Mouse (Mus musculus): ENCODE data around the gene Fam155a.

Gene Fam155a

GRCm38 (mm10) chr8:9770999-9771605 lies at the start of gene Fam155a:
Gene Fam155a, minus strand, starts transcription at chr8:9771161.
- peak; percentile 71 for DNase-seq (ENCODE audit: low read depth, low spot score)

- peak; percentile 46 for DNase-seq (ENCODE audit: low read depth, low spot score)
Measured at GRCm38 (mm10) chr8:9813273-9813946, 42.4 kb upstream of the Fam155a start.

- DNase-seq (ENCODE audit: low read depth, low spot score): peak; percentile 78
Measured at GRCm38 (mm10) chr8:9810955-9811530, 40.1 kb upstream of the Fam155a start.

GRCm38 (mm10) chr8:9808596-9808995 lies 37.6 kb upstream of the Fam155a start:
- DNase-seq (ENCODE audit: low read depth, low spot score): no peak

DNA sequence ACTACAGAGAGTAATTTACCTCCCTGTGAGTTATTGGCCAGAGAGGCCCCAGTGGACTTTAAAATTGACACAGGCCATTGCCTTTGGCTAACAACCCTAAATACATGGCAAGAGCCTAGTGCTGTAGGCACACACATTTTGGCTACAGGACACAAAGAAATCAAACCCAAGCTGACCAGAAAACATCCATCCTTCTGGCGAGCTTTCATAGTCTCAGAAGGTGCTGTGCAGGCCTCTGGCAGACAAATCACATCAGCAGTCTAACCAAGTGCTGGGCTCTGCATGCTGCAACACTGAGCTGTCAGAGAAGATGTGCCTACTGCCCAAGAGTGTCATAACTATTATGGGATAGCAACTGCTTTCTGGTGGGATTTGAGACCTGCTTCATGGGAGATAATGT lies 34.7 kb upstream of the Fam155a start:
- no peak for DNase-seq (ENCODE audit: low read depth, low spot score)

DNA sequence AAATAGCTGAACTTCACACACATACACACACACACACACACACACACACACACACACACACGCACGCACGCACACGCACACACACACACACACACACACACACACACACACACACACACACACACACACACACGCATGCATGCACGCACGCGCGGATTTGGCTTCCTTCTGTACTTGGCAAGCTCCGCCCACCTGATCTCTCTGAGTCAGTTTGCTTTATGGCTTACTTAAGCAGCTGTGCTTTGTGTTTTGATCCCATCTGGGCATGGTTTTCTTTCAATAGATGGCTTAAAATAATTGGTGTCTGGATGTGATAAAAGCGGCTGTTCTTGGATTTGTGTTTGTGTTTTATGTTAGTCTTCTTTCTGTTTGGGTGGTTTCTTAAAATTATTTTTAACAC lies 29.4 kb upstream of the Fam155a start:
- DNase-seq (ENCODE audit: low read depth, low spot score): peak; percentile 82

- peak; percentile 19 for DNase-seq (ENCODE audit: low read depth, low spot score)
Measured at GRCm38 (mm10) chr8:9799923-9800322, 29.0 kb upstream of the Fam155a start.

GRCm38 (mm10) chr8:9797514-9797913 lies 26.6 kb upstream of the Fam155a start:
- peak; percentile 45 for DNase-seq (ENCODE audit: low read depth, low spot score)

- DNase-seq (ENCODE audit: low read depth, low spot score): peak; percentile 68
Measured at GRCm38 (mm10) chr8:9795724-9796123, 24.8 kb upstream of the Fam155a start.

GRCm38 (mm10) chr8:9793351-9793750 lies 22.4 kb upstream of the Fam155a start:
- no peak for DNase-seq (ENCODE audit: low read depth, low spot score)

- DNase-seq (ENCODE audit: low read depth, low spot score): no peak
Measured at GRCm38 (mm10) chr8:9780332-9780731, 9.4 kb upstream of the Fam155a start.

GRCm38 (mm10) chr8:9778148-9778547 lies 7.2 kb upstream of the Fam155a start:
- DNase-seq (ENCODE audit: low read depth, low spot score): no peak

DNA sequence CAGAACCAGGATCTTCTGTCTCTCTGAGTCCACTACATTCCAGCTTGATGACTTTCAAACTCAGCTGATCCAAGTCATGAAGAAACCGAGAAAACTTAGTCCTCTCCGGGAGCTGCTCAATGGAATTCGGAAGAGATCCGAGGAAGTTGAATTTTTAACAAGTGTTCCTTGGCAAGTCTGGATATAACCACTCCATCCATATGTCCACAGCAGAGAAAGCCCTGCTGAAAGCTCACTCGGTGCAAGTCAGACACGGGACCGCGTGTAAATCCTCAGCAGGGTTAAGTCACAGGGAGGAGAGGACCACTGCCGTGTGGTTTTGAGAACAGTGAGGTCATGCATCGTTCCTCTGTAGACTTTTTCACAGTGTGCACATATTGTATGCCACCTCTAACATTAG lies 5.9 kb upstream of the Fam155a start:
- peak; percentile 8 for DNase-seq (ENCODE audit: low read depth, low spot score)

DNA sequence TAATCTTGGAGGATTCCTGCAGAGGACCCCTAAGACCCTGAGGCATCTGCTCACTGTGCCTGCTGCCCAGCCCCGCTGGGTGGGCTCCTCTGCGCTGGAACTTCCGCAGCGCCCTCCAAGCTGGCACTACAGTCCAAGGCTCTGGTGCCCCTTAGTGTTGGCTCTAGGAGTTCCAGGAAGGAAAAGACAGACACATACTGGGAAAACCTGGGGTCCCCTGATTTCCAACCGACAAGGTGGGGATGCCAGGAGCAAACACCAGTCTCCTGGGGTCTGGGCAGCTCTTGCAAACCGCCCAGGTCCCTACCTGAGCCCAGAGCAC lies 1.5 kb upstream of the Fam155a start:
- peak; percentile 77 for DNase-seq (ENCODE audit: low read depth, low spot score)

DNA sequence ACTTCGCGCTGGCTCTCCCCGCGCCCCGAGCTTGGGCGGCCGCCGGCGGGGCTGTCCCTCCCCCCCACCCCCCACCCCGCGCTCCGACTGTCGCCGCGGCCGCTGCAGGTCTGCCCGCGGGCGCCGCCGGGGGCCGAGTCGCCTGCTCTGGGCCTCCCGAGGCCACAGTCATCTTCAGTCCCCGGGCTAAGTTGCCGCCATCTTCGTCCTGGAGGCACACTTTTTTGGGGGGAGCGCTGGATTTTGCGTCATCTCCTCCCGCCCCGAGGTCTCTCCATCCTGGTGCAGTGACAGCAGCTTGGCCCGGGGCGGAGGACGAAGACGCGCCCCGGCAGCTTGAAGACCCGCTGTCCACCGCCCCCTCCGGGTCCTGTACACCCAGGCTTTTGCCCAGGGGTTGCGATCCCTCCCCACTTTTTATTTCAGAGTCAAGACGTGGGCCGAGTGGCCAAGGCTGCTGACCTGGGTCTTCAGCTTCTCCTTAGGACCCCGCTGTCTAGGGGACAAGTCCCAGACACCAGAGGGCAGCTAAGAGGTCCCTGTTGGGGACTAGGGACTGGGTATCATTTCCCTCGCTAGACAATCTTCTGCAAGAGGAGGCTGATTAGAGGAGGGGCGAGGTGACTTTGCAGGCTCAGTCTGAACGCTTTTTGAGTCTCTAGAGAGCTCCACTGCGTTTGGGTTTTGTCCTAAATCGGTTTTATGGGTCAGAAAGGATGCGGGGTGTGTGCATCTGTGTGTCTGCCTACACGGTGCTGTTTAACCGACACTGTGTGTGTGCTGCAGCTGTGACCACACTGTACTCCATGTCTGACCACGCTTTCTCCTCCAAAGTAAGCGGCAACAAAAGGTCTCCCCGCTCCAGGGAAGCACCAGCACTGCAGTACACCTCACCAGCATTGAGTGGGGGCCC lies 901 bp upstream of the Fam155a start:
- peak; percentile 79 for DNase-seq (ENCODE audit: low read depth, low spot score)

DNA sequence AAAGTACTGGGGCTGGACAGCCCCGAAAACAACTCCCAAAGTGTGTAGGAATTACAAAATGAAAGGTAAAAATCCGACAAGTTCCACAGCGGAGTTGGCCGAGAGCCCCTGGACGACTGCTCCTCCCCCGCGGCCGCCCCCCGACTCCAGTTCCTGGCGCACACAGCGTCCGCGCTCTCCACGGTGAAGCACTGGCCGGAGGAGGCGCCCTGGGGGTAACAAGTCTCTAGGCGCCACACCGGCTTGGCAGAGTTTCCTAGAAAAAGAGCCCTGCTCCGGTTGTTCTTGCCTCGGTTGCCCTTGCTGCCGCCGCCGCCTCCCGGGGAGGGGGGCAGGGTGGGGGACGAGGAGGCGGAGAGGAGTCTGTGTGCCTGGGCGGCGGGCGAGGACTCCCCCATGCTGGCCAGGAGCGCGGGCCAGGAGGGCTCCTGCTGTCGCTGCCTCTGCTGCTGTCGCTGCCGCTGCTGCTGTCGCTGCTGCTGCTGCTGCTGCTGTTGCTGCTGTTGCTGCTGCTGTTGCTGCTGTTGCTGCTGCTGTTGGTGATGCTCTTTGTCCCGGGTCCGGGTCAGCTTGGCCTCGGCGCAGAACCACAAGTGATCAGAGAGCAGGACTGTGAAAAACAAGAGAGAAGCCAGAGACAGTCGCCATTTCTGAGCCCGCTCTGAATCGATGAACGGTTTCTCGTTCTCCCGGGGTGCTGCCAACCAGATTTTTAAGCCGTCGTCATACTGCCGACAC lies 531 bp downstream of the Fam155a start:
- DNase-seq (ENCODE audit: low read depth, low spot score): peak; percentile 60

DNA sequence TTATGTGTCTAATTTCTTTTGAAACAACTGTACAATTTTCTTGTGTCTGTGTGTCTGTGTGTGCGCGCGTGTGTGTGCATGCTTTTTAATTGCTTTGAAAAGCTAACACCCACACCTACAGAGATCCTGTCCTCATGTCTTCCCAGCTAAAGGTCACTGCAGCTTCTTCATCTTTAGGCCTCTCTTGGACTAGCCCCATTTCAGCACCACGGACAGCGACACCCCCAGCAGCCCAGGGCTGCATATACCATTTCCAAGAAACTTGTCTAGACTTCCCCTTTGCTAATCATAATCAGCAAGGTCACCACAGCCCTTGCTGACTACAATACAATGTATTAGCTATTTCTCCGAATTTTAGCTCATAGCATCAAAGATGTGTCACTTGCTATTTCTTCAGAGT lies 1.9 kb downstream of the Fam155a start:
- peak; percentile 39 for DNase-seq (ENCODE audit: low read depth, low spot score)

DNA sequence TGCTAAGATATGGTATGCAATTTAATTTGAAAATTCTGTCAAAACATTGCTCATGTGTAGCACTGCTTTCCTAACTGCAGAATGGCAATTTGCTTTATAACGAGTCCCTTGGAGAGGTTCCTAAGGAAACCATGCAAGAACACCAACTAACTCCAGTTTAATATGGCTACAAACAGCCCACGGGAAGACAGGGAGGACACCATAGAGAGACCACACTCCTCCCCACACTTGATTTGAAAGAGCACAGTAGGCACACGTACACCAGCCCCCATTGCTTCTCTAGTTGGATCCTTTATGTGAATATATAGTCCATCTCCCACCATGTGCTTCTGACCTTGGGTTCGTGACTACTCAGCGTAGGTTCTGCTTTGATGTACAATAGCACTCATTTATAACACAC lies 35.8 kb downstream of the Fam155a start:
- DNase-seq (ENCODE audit: low read depth, low spot score): peak; percentile 35

GRCm38 (mm10) chr8:9709791-9710190 lies 61.2 kb downstream of the Fam155a start:
- peak; percentile 65 for DNase-seq (ENCODE audit: low read depth, low spot score)

DNA sequence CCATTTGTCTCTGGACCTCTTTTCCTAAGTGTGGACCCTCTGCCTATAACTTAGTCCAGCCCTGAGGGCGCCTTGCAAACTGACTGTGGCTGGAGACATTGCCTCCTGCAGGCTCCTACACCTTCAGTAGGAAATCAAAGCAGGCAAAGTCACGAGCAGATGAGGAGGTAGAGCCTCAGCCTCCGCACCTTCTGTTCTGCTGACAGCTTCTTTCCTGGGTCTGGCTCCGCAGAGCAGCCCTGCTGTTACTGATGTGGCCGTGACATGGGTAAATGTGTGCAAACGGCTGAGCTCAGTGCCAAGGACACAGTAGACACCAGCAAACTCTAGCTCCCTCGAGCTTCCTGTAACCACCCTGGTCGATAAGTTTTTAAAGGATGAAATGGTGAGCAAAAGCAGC lies 63.5 kb downstream of the Fam155a start:
- peak; percentile 93 for DNase-seq (ENCODE audit: low read depth, low spot score)

- DNase-seq (ENCODE audit: low read depth, low spot score): peak; percentile 86
Measured at GRCm38 (mm10) chr8:9694794-9695193, 76.2 kb downstream of the Fam155a start.

GRCm38 (mm10) chr8:9692370-9692769 lies 78.6 kb downstream of the Fam155a start:
- DNase-seq (ENCODE audit: low read depth, low spot score): no peak
